Mouse (Mus musculus) c-Kit-positive CD71-positive TER-119-negative erythroid progenitor cells, embryonic 14.5 days (primary cell): Measurements from ENCODE around the gene Ostm1.

Experiments
- DNase-seq: peaks from one replicate; pipeline ENCODE4 v3.0.0-alpha.2; 2013; ENCODE audit warnings: low read depth

The Ostm1 gene

GRCm38 (mm10) chr10:42583902-42584435 is 347 bp downstream of the Ostm1 start:
- no peak for DNase-seq

- no peak for DNase-seq
Measured at GRCm38 (mm10) chr10:42584436-42584983, 888 bp downstream of the Ostm1 start.

GRCm38 (mm10) chr10:42585156-42585555 is 1.5 kb downstream of the Ostm1 start:
- DNase-seq = no peak

DNA sequence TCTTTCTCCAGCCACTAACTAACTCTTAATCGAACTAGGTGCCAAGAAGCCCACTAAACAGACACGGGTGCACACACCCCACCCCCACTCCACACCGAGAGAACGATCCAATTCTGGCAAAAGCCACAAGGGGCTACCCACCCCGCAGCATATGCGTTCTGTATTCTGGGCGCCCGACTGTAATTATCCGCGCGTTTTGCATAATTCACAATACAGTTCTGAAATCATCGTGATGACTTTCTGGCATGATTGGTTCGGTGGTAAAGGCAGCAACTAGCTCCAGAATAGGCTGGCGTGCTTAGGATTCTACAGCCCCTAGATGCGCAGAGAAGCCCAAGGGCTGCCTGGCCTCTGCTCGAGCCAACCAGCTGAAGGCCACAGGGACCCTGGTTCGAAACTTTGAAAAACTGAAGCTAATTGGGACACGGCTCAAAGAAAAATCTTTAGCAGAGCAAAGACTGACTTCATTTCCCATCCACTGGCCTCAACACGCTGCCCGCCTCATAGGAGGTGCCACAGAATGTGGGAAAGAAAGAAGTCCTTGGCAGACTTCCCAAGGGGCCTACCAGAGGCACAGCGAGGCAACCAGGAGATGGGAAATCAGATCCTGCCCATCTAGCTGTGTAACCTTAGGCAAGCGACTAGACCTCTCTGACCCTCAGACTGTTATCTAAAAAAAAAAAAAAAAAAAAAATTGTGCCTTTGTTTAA is 2.1 kb downstream of the Ostm1 start:
- DNase-seq = no peak

- no peak for DNase-seq
Measured at GRCm38 (mm10) chr10:42587961-42588750, 4.5 kb downstream of the Ostm1 start.

- DNase-seq = no peak
Measured at GRCm38 (mm10) chr10:42589505-42589904, 5.9 kb downstream of the Ostm1 start.

- DNase-seq = no peak
Measured at GRCm38 (mm10) chr10:42590261-42591184, 6.9 kb downstream of the Ostm1 start.

GRCm38 (mm10) chr10:42591185-42591992 is 7.8 kb downstream of the Ostm1 start:
- DNase-seq = no peak

GRCm38 (mm10) chr10:42591993-42592686 is 8.5 kb downstream of the Ostm1 start:
- DNase-seq = no peak

GRCm38 (mm10) chr10:42593201-42593600 is 9.6 kb downstream of the Ostm1 start:
- DNase-seq = no peak

GRCm38 (mm10) chr10:42598615-42599014 is 15.0 kb downstream of the Ostm1 start:
- DNase-seq = no peak

DNA sequence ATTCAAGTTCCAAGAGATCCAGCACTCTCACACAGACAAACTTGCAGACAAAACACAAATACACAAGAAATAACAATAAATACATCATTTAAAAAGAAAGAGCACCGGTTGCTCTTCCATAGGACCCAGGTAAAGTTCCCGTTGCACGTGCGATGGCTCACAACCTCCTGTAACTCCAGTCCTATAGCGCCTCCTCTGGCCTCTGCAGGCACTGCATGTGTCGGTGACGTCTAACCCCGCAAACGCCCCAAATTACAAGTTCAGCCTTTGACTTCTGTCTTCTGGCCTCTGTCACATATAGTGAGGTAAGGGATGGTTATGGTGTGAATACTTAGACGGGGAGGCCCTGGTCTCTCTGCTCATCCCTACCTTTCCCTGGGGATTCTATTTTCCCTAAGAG is 17.9 kb downstream of the Ostm1 start:
- peak; percentile 48 for DNase-seq

- DNase-seq = peak; percentile 34
Measured at GRCm38 (mm10) chr10:42604874-42605273, 21.3 kb downstream of the Ostm1 start.

- DNase-seq = no peak
Measured at GRCm38 (mm10) chr10:42606757-42607156, 23.1 kb downstream of the Ostm1 start.

GRCm38 (mm10) chr10:42613075-42613474 is 29.5 kb downstream of the Ostm1 start:
- no peak for DNase-seq

GRCm38 (mm10) chr10:42613639-42614381 is 30.2 kb downstream of the Ostm1 start:
- no peak for DNase-seq

DNA sequence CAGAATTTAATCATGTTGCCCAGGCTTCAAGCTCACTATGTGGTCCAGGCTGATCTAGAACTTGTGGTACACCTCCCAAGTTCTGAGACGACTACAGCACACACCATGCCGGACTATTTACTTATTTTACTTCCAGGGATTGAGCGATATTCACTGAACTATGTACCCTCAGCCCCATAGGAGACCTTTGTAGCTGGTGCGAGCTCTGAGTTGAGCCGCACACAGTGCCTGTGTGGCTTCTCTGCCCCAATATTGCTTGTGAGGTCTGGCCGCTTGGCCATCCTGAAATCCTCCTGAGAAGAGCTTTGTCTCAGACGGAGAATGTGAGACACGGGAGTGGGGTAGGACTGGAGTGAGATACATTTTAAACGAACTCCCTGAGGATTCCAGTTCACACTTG is 31.1 kb downstream of the Ostm1 start:
- DNase-seq = no peak

- no peak for DNase-seq
Measured at GRCm38 (mm10) chr10:42618291-42618690, 34.7 kb downstream of the Ostm1 start.

GRCm38 (mm10) chr10:42625907-42626306 is 42.3 kb downstream of the Ostm1 start:
- peak; percentile 25 for DNase-seq
